9 mouse cellular contexts compared by ENCODE assay signal in genomic region chr4:120948938-120949337, GRCm38 (mm10). TPM values are rescaled to one million over a fixed set of nuclear protein-coding genes. Genes with fewer than 3 reads are reported as not detected.
DNase-seq lines count a peak whose midpoint lies in the region; ATAC-seq and TF ChIP-seq lines count a peak whose summit lies in the region.
"Had no signal": no experiment of that assay in that cellular context is flagged by ENCODE, and none has a peak within 500 bp of the region (broad histone marks: within the 10 kb centered on the region; RNA-seq: fewer than 3 reads in every experiment).

No protein-coding gene starts in this region.

- no peak for ATAC-seq in liver, embryonic 14.5 days (ENCODE audit: insufficient read depth)

- TF ChIP-seq EP300 in liver, embryonic 14.5 days (IDR thresholded peaks at IDR 0.05; ENCODE audit: low read depth): no peak

- 42% methylated on average over 3 of the region's 3 CpGs for WGBS in liver, embryonic 14.5 days (ENCODE audit: insufficient replicate concordance)

- H3K4me2 ChIP-seq in liver, embryonic 14.5 days (ENCODE audit: low read depth): peak overlapping the region; percentile 13; the same call in 1 of the 2 replicates

- H3K27me3 ChIP-seq in liver, embryonic 14.5 days (ENCODE audit: control insufficient read depth, insufficient read depth, low read length): no peaks in the 10 kb centered on the region
- H3K27me3 ChIP-seq: megakaryocyte, embryonic 14.5 days had no signal

- no peak overlapping the region for H3K27ac ChIP-seq in liver, embryonic 14.5 days
- no peak overlapping the region for H3K27ac ChIP-seq in layer of hippocampus, adult 2 months

- H3K9me3 ChIP-seq in liver, embryonic 14.5 days (ENCODE audit: control insufficient read depth, low read length): no peaks in the 10 kb centered on the region
- H3K9me3 ChIP-seq: megakaryocyte, embryonic 14.5 days had no signal

- no peaks in the 10 kb centered on the region for H3K36me3 ChIP-seq in liver, embryonic 14.5 days (replicated peaks; ENCODE audit: control insufficient read depth, insufficient read depth, low read depth)

- H3K4me3 ChIP-seq in liver, embryonic 14.5 days (ENCODE audit: insufficient read depth in 1 of 2, low read depth in 2 of 2, low read length in 2 of 2): no peak overlapping the region
- no peak overlapping the region for H3K4me3 ChIP-seq in layer of hippocampus, adult 2 months

- peak; percentile 29 to 51 for DNase-seq in adrenal gland, adult (ENCODE audit: inconsistent age in 2 of 2, low spot score in 1 of 2)
- no peak for DNase-seq in adrenal gland, adult 8-10 months
- DNase-seq in adrenal gland, postnatal 10 days: peak; percentile 43
- DNase-seq in heart, postnatal 14 days: peak; percentile 31 to 51
- no peak for DNase-seq in liver, embryonic 14.5 days (ENCODE audit: low read depth in 3 of 3, low spot score in 3 of 3)
- no peak for DNase-seq in spleen, postnatal 36 days (ENCODE audit: low spot score in 2 of 2)
- no peak for DNase-seq in layer of hippocampus, adult 2 months (ENCODE audit: low spot score in 2 of 2)
- no peak for DNase-seq in ovary, postnatal 14 days (ENCODE audit: low spot score)

- H3K4me1 ChIP-seq in liver, embryonic 14.5 days (replicated peaks; ENCODE audit: control insufficient read depth in 2 of 2, insufficient read depth in 2 of 2, low read length in 1 of 2): peaks cover 10 to 23% of the 10 kb centered on the region in 2 experiments

- H3K9ac ChIP-seq in liver, embryonic 14.5 days (replicated peaks): no peak overlapping the region

- intact Hi-C loops in heart, postnatal 14 days (cut with DNase I): no loop called here

- TF ChIP-seq CTCF in liver, embryonic 14.5 days (IDR thresholded peaks at IDR 0.05; ENCODE audit: low read depth): no peak
- no peak for TF ChIP-seq CTCF in layer of hippocampus, adult 2 months (conservative IDR thresholded peaks at IDR 0.05)

RNA-seq across cellular contexts. Expression of gene Zfp69, which starts 2.6 kb away (rescaled TPM):
- total RNA-seq in adrenal gland, adult 8-10 months (2022): 1 to 10 TPM; 1.5 to 3.4 (median 2.9) TPM
- total RNA-seq in adrenal gland, postnatal 10 days (2021): 1 to 10 TPM; 3.5 to 3.6 TPM
- total RNA-seq in heart, postnatal 14 days (2021): 1 to 10 TPM; 1.6 to 1.9 TPM
- polyA plus RNA-seq in liver, embryonic 14.5 days (2012; rRNA removed): 1.0 and 1.1 TPM in 2 replicates
- 1.2 and 1.3 TPM in 2 replicates for polyA plus RNA-seq in liver, embryonic 14.5 days (2014; fragmentation: Nextera tagmentation; extraction: Ambion mirVana)
- total RNA-seq in layer of hippocampus, adult 2 months (2021): 1 to 10 TPM; 1.5 to 1.7 TPM

RNA-seq across cellular contexts. Expression of gene Exo5, which starts 24.1 kb away (rescaled TPM):
- total RNA-seq in adrenal gland, adult 8-10 months (2022): 10 to 100 TPM in 2 of 4 experiments, 1 to 10 TPM in 2; 7.9 to 13.4 (median 10.7) TPM
- total RNA-seq in adrenal gland, postnatal 10 days (2021): 10 to 100 TPM in 1 of 2 experiments, 1 to 10 TPM in 1; 9.7 to 13.4 TPM
- total RNA-seq in heart, postnatal 14 days (2021): 1 to 10 TPM; 3.6 to 3.9 TPM
- 3.4 and 7.2 TPM in 2 replicates for polyA plus RNA-seq in liver, embryonic 14.5 days (2012; rRNA removed)
- polyA plus RNA-seq in liver, embryonic 14.5 days (2014; fragmentation: Nextera tagmentation; extraction: Ambion mirVana): 5.3 and 5.8 TPM in 2 replicates
- 10 to 100 TPM in 1 of 2 experiments, 1 to 10 TPM in 1; 9.4 to 12.6 TPM for total RNA-seq in layer of hippocampus, adult 2 months (2021)

Comparison
In these comparisons a context has a peak if more than half of its experiments do, and no peak if none do; other contexts are left out.
1. DNase-seq: peak in adrenal gland, adult (2 of 2), adrenal gland, postnatal 10 days (single experiment) and heart, postnatal 14 days (2 of 2); none in adrenal gland, adult 8-10 months (single experiment), liver, embryonic 14.5 days (0 of 3), spleen, postnatal 36 days (0 of 2), layer of hippocampus, adult 2 months (0 of 2) and ovary, postnatal 14 days (single experiment).